13 mouse cellular contexts compared by ENCODE assay signal in genomic region chr1:55164005-55164404, GRCm38 (mm10). TPM values are rescaled to one million over a fixed set of nuclear protein-coding genes. Genes with fewer than 3 reads are reported as not detected.
DNase-seq lines count a peak whose midpoint lies in the region; ATAC-seq lines count a peak whose summit lies in the region.
"Had no signal": no experiment of that assay in that cellular context is flagged by ENCODE, and none has a peak within 500 bp of the region (broad histone marks: within the 10 kb centered on the region; RNA-seq: fewer than 3 reads in every experiment).

No protein-coding gene starts in this region.

- H3K9me3 ChIP-seq in embryonic facial prominence, embryonic 14.5 days (ENCODE audit: control insufficient read depth, low read length): no peaks in the 10 kb centered on the region
- peaks cover 8% of the 10 kb centered on the region; the same call in 1 of the 2 replicates for H3K9me3 ChIP-seq in embryonic facial prominence, embryonic 10.5 days

- H3K27ac ChIP-seq in embryonic facial prominence, embryonic 14.5 days (replicated peaks; ENCODE audit: low read depth, low read length): no peak overlapping the region
- no peak overlapping the region for H3K27ac ChIP-seq in embryonic facial prominence, embryonic 10.5 days (replicated peaks)
- 0 out of 2 replicates have a peak overlapping the region, but pooled peaks have one; percentile 36 for H3K27ac ChIP-seq in brown adipose tissue, adult 24 weeks (replicated peaks; ENCODE audit: low read depth, low read length)

- no peak overlapping the region for H3K4me3 ChIP-seq in embryonic facial prominence, embryonic 14.5 days (ENCODE audit: low read depth, low read length)
- no peak overlapping the region for H3K4me3 ChIP-seq in embryonic facial prominence, embryonic 10.5 days
- H3K4me3 ChIP-seq in brown adipose tissue, adult 24 weeks (ENCODE audit: insufficient read depth, low read depth, low read length): no peak overlapping the region
- H3K4me3 ChIP-seq: megakaryocyte, embryonic 14.5 days had no signal

- no peak for ATAC-seq in embryonic facial prominence, embryonic 14.5 days (ENCODE audit: low read depth)
- ATAC-seq: hindbrain, embryonic 16.5 days had no signal

- no peaks in the 10 kb centered on the region for H3K27me3 ChIP-seq in embryonic facial prominence, embryonic 14.5 days (replicated peaks; ENCODE audit: control insufficient read depth, insufficient read depth, low read length)
- H3K27me3 ChIP-seq in embryonic facial prominence, embryonic 10.5 days (replicated peaks; ENCODE audit: low read depth, poor library complexity, severe bottlenecking): no peaks in the 10 kb centered on the region
- H3K27me3 ChIP-seq: megakaryocyte, embryonic 14.5 days had no signal

- H3K4me2 ChIP-seq in embryonic facial prominence, embryonic 14.5 days (ENCODE audit: low read depth, low read length): no peak overlapping the region
- H3K4me2 ChIP-seq: liver, embryonic 11.5 days had no signal

- peak; percentile 54 for DNase-seq in embryonic facial prominence, embryonic 14.5 days (ENCODE audit: low spot score)
- DNase-seq in embryonic facial prominence, embryonic 10.5 days (ENCODE audit: low spot score): no peak
- peak; percentile 65 for DNase-seq in ES-CJ7 (ENCODE audit: low read depth, low spot score)
- DNase-seq in lung, postnatal 10 days: peak; percentile 19
- DNase-seq in gastrocnemius, postnatal 4 days (ENCODE audit: low spot score in 2 of 2): no peak
- no peak for DNase-seq in frontal cortex, postnatal 25 days (ENCODE audit: low spot score in 2 of 2)
- no peak for DNase-seq in right cerebral cortex, postnatal 25 days
- DNase-seq: kidney, postnatal 25 days; thymus, adult 18-20 months had no signal

- H3K9ac ChIP-seq in embryonic facial prominence, embryonic 14.5 days (ENCODE audit: low read depth, low read length): no peak overlapping the region

- H3K4me1 ChIP-seq in embryonic facial prominence, embryonic 14.5 days (ENCODE audit: control insufficient read depth, insufficient read depth, low read length): no peaks in the 10 kb centered on the region
- no peaks in the 10 kb centered on the region for H3K4me1 ChIP-seq in embryonic facial prominence, embryonic 10.5 days
- H3K4me1 ChIP-seq in brown adipose tissue, adult 24 weeks (ENCODE audit: control insufficient read depth, insufficient read depth, insufficient read length, low read length): 0 out of 2 replicates have a peak, but pooled peaks cover 4% of the 10 kb centered on the region

- WGBS in embryonic facial prominence, embryonic 14.5 days: 65% methylated on average over 5 of the region's 5 CpGs
- WGBS in embryonic facial prominence, embryonic 10.5 days: 61% methylated on average over 5 of the region's 5 CpGs

- H3K36me3 ChIP-seq in embryonic facial prominence, embryonic 14.5 days (ENCODE audit: control insufficient read depth, insufficient read depth, low read length): peaks cover 8% of the 10 kb centered on the region
- H3K36me3 ChIP-seq in embryonic facial prominence, embryonic 10.5 days (replicated peaks): peaks cover 19% of the 10 kb centered on the region

RNA-seq across cellular contexts. Expression of gene Mob4, which starts 33.0 kb away (rescaled TPM):
- 117 and 122 TPM in 2 replicates for polyA plus RNA-seq in embryonic facial prominence, embryonic 14.5 days (2014; fragmentation: Nextera tagmentation; extraction: Ambion mirVana)
- polyA plus RNA-seq in embryonic facial prominence, embryonic 10.5 days (2016; fragmentation: Nextera tagmentation; extraction: Ambion mirVana): 129 and 137 TPM in 2 replicates
- 55.4 and 55.8 TPM in 2 replicates for polyA plus RNA-seq in brown adipose tissue, adult 24 weeks (2012; ENCODE audit: insufficient read depth, insufficient read length, missing spikeins)
- 10 to 100 TPM; 53.1 to 56.2 TPM for total RNA-seq in gastrocnemius, postnatal 4 days (2021)

Comparison
In these comparisons a context has a peak if more than half of its experiments do, and no peak if none do; other contexts are left out.
1. DNase-seq: peak in embryonic facial prominence, embryonic 14.5 days (single experiment), ES-CJ7 (single experiment) and lung, postnatal 10 days (single experiment); none in embryonic facial prominence, embryonic 10.5 days (single experiment), gastrocnemius, postnatal 4 days (0 of 2), frontal cortex, postnatal 25 days (0 of 2) and right cerebral cortex, postnatal 25 days (single experiment).